Mouse (Mus musculus) lung, postnatal 0 days (tissue): ENCODE data around the gene 4930404N11Rik. TPM values are rescaled to one million over a fixed set of nuclear protein-coding genes. Genes with fewer than 3 reads are reported as not detected.

Experiments
- ATAC-seq: fragments of 200-750 bp; cut with Nextera tagmentation; 2 replicates; pipeline ENCODE4 v1.8.0; 2017; ENCODE audit warnings: moderate library complexity
- DNase-seq: peaks from one replicate; pipeline ENCODE4 v3.0.0-alpha.2; 2016; ENCODE audit warnings: low spot score
- H3K27ac ChIP-seq: fragments of 300-500 bp; sonication (generic); 2 replicates; pipeline ENCODE4 v1.5.1; 2014; ENCODE audit warnings: antibody characterized with exemption, mild to moderate bottlenecking, low read length, mixed read lengths
- H3K27me3 ChIP-seq: fragments of 300-500 bp; sonication (generic); replicated peaks from 2 replicates; pipeline ENCODE4 v1.6.1; 2014; ENCODE audit warnings: low read length, mixed read lengths; ENCODE audit not compliant: insufficient read depth
- H3K36me3 ChIP-seq: fragments of 300-500 bp; sonication (generic); 2 replicates; pipeline ENCODE4 v1.6.1; 2014; ENCODE audit warnings: low read length, mixed read lengths; ENCODE audit not compliant: insufficient read depth
- H3K4me1 ChIP-seq: fragments of 300-500 bp; sonication (generic); 2 replicates; pipeline ENCODE4 v1.6.1; 2014; ENCODE audit warnings: antibody characterized with exemption, low read depth, low read length, mixed read lengths; ENCODE audit not compliant: insufficient read depth
- H3K4me2 ChIP-seq: fragments of 300-500 bp; sonication (generic); replicated peaks from 2 replicates; pipeline ENCODE4 v1.6.1; 2014; ENCODE audit warnings: low read depth, mild to moderate bottlenecking, low read length, moderate library complexity, mixed read lengths
- H3K4me3 ChIP-seq: fragments of 300-500 bp; sonication (generic); 2 replicates; pipeline ENCODE4 v1.5.1; 2014; ENCODE audit warnings: low read depth, low read length
- H3K9ac ChIP-seq: fragments of 300-500 bp; sonication (generic); replicated peaks from 2 replicates; pipeline ENCODE4 v1.6.1; 2014; ENCODE audit warnings: low read depth, mild to moderate bottlenecking
- H3K9me3 ChIP-seq: fragments of 300-500 bp; sonication (generic); 2 replicates; pipeline ENCODE4 v1.6.1; 2016; ENCODE audit warnings: low read length, mixed read lengths
- CTCF ChIP-seq: IDR thresholded peaks from 2 replicates; pipeline ENCODE4 v1.5.1; 2016; ENCODE audit warnings: antibody characterized with exemption, mild to moderate bottlenecking
- EP300 ChIP-seq: IDR thresholded peaks from 2 replicates; pipeline ENCODE4 v1.6.1; 2016; ENCODE audit warnings: antibody characterized with exemption, mild to moderate bottlenecking, control low read depth
- WGBS: fragments of 180-500 bp; shearing (Covaris S2); extraction: QIAGEN DNeasy Blood & Tissue Kit; methylation state at CpG from one replicate; pipeline ENCODE4 v1.1.7; 2014; 5-methylcytosine and 5-hydroxymethylcytosine counted together
- polyA plus RNA-seq: library from polyadenylated mRNA; unstranded; fragments of >200 nt; fragmentation: Nextera tagmentation; extraction: Ambion mirVana; gene quantifications from 2 replicates; pipeline ENCODE4 v1.2.1, GENCODE M21; 2015

Gene 4930404N11Rik
- polyA plus RNA-seq, 1 experiment from 2014 or later: 5.4 TPM

- WGBS: 19% methylated on average over 9 of the region's 9 CpGs
- no peak overlapping the region for H3K27ac ChIP-seq
- DNase-seq: no peak
- H3K4me3 ChIP-seq: no peak overlapping the region
- H3K4me2 ChIP-seq: no peak overlapping the region
- no peaks in the 10 kb centered on the region for H3K27me3 ChIP-seq
- ATAC-seq: no peak
- TF ChIP-seq EP300: no peak
- no peak for TF ChIP-seq CTCF
- peaks cover 5% of the 10 kb centered on the region for H3K4me1 ChIP-seq
- H3K36me3 ChIP-seq: no peaks in the 10 kb centered on the region
- H3K9ac ChIP-seq: no peak overlapping the region
- H3K9me3 ChIP-seq: no peaks in the 10 kb centered on the region
Observed at GRCm38 (mm10) chr10:81351678-81352291, 13.8 kb downstream of the 4930404N11Rik start.

GRCm38 (mm10) chr10:81350351-81351063, 15.1 kb downstream of the 4930404N11Rik start, which contains the start of gene Hmg20b:
Hmg20b (minus strand) TSS chr10:81350480.
- Histone ChIP-seq H3K4me3 (peak within 1 kb of the TSS; percentile 68), H3K9me3 (no peaks in the 10 kb centered on the region), H3K36me3 (no peaks in the 10 kb centered on the region), H3K9ac (peak within 1 kb of the TSS; percentile 68), H3K27ac (peak within 1 kb of the TSS; percentile 76), H3K4me1 (0 out of 2 replicates have a peak, but pooled peaks cover 2% of the 10 kb centered on the region), H3K4me2 (peak within 1 kb of the TSS; percentile 94), H3K27me3 (no peaks in the 10 kb centered on the region)
- ATAC-seq: peak; percentile 96
- TF ChIP-seq EP300 (no peak), CTCF (peak; percentile 90)
- WGBS: 3% methylated on average over 53 of the region's 54 CpGs
- peak; percentile 100 for DNase-seq

- Histone ChIP-seq H3K9ac (peak overlapping the region; percentile 68), H3K4me1 (0 out of 2 replicates have a peak, but pooled peaks cover 2% of the 10 kb centered on the region), H3K4me2 (peak overlapping the region; percentile 94), H3K27me3 (no peaks in the 10 kb centered on the region), H3K9me3 (no peaks in the 10 kb centered on the region), H3K4me3 (peak overlapping the region; percentile 68), H3K36me3 (no peaks in the 10 kb centered on the region), H3K27ac (peak overlapping the region; percentile 76)
- no peak for ATAC-seq
- no peak for DNase-seq
- no peak for TF ChIP-seq CTCF
- no peak for TF ChIP-seq EP300
- under 1% methylated on average over 29 of the region's 29 CpGs for WGBS
Observed at GRCm38 (mm10) chr10:81349961-81350350, 15.7 kb downstream of the 4930404N11Rik start.

GRCm38 (mm10) chr10:81349146-81349545, 16.5 kb downstream of the 4930404N11Rik start:
- H3K36me3 ChIP-seq: no peaks in the 10 kb centered on the region
- 5% methylated on average over 11 of the region's 12 CpGs for WGBS
- DNase-seq (peak; percentile 87), ATAC-seq (no peak; the same call in 1 of the 2 replicates)
- peak overlapping the region; percentile 68; the same call in 1 of the 2 replicates for H3K9ac ChIP-seq
- H3K4me2 ChIP-seq: peak overlapping the region; percentile 94
- H3K27ac ChIP-seq: peak overlapping the region; percentile 76; the same call in 1 of the 2 replicates
- peak overlapping the region; percentile 68; the same call in 1 of the 2 replicates for H3K4me3 ChIP-seq
- H3K9me3 ChIP-seq: no peaks in the 10 kb centered on the region
- TF ChIP-seq CTCF (no peak), EP300 (no peak)
- H3K4me1 ChIP-seq: 0 out of 2 replicates have a peak, but pooled peaks cover 2% of the 10 kb centered on the region
- no peaks in the 10 kb centered on the region for H3K27me3 ChIP-seq

GRCm38 (mm10) chr10:81346453-81347067, 19.1 kb downstream of the 4930404N11Rik start:
- Histone ChIP-seq H3K27me3 (0 out of 2 replicates have a peak, but pooled peaks cover 8% of the 10 kb centered on the region), H3K4me3 (0 out of 2 replicates have a peak overlapping the region, but pooled peaks have one; percentile 10), H3K36me3 (no peaks in the 10 kb centered on the region), H3K27ac (0 out of 2 replicates have a peak overlapping the region, but pooled peaks have one; percentile 57), H3K4me1 (peaks cover 5% of the 10 kb centered on the region; the same call in 1 of the 2 replicates), H3K4me2 (peak overlapping the region; percentile 52), H3K9me3 (no peaks in the 10 kb centered on the region), H3K9ac (no peak overlapping the region)
- peak; percentile 87 for DNase-seq
- ATAC-seq: peak; percentile 27
- WGBS: 12% methylated on average over 50 of the region's 55 CpGs
- TF ChIP-seq EP300: no peak
- peak; percentile 61 for TF ChIP-seq CTCF

- no peaks in the 10 kb centered on the region for H3K9me3 ChIP-seq
- H3K4me2 ChIP-seq: no peak overlapping the region
- WGBS: 82% methylated on average over 4 of the region's 4 CpGs
- H3K27ac ChIP-seq: no peak overlapping the region
- no peak for TF ChIP-seq CTCF
- TF ChIP-seq EP300: no peak
- peaks cover 5% of the 10 kb centered on the region; the same call in 1 of the 2 replicates for H3K4me1 ChIP-seq
- 0 out of 2 replicates have a peak, but pooled peaks cover 8% of the 10 kb centered on the region for H3K27me3 ChIP-seq
- no peak overlapping the region for H3K4me3 ChIP-seq
- no peaks in the 10 kb centered on the region for H3K36me3 ChIP-seq
- DNase-seq: no peak
- no peak for ATAC-seq
- H3K9ac ChIP-seq: no peak overlapping the region
Observed at GRCm38 (mm10) chr10:81345162-81345534, 20.5 kb downstream of the 4930404N11Rik start.
